Mouse (Mus musculus) limb, embryonic 14.5 days (tissue): ENCODE measurements around the gene Trpc1. TPM values are rescaled to one million over a fixed set of nuclear protein-coding genes. Genes with fewer than 3 reads are reported as not detected.

Source experiments
- ATAC-seq: fragments of 200-750 bp; cut with Nextera tagmentation; 2 replicates; pipeline ENCODE4 v1.8.0; 2017; ENCODE audit warnings: low read depth, moderate number of reproducible peaks, moderate TSS enrichment; ENCODE audit not compliant: low FRiP score
- DNase-seq: peaks from one replicate; pipeline ENCODE4 v3.0.0-alpha.2; 2015; ENCODE audit warnings: low spot score
- H3K27ac ChIP-seq: fragments of 300-500 bp; sonication (generic); replicated peaks from 2 replicates; pipeline ENCODE4 v1.5.1; 2014; ENCODE audit warnings: low read depth, mild to moderate bottlenecking, low read length, moderate library complexity, mixed read lengths
- H3K27me3 ChIP-seq: fragments of 300-500 bp; sonication (generic); 2 replicates; pipeline ENCODE4 v1.6.1; 2014; ENCODE audit warnings: low read length, mixed read lengths; ENCODE audit not compliant: control insufficient read depth, insufficient read depth
- H3K36me3 ChIP-seq: fragments of 300-500 bp; sonication (generic); 2 replicates; pipeline ENCODE4 v1.6.1; 2014; ENCODE audit warnings: mild to moderate bottlenecking, low read length, moderate library complexity, mixed read lengths; ENCODE audit not compliant: control insufficient read depth, insufficient read depth
- H3K4me1 ChIP-seq: fragments of 300-500 bp; sonication (generic); 2 replicates; pipeline ENCODE4 v1.6.1; 2014; ENCODE audit warnings: antibody characterized with exemption, low read length, mixed read lengths; ENCODE audit not compliant: control insufficient read depth, insufficient read depth
- H3K4me2 ChIP-seq: fragments of 300-500 bp; sonication (generic); replicated peaks from 2 replicates; pipeline ENCODE4 v1.6.1; 2014; ENCODE audit warnings: low read depth, mild to moderate bottlenecking, low read length, moderate library complexity; ENCODE audit not compliant: severe bottlenecking
- H3K4me3 ChIP-seq: fragments of 300-500 bp; sonication (generic); replicated peaks from 2 replicates; pipeline ENCODE4 v1.5.1; 2014; ENCODE audit warnings: low read length
- H3K9ac ChIP-seq: fragments of 300-500 bp; sonication (generic); 2 replicates; pipeline ENCODE4 v1.6.1; 2014; ENCODE audit warnings: mild to moderate bottlenecking, low read depth, low read length, moderate library complexity; ENCODE audit not compliant: severe bottlenecking
- H3K9me3 ChIP-seq: fragments of 300-500 bp; sonication (generic); 2 replicates; pipeline ENCODE4 v1.6.1; 2016; ENCODE audit warnings: low read length; ENCODE audit not compliant: control insufficient read depth
- POLR2A ChIP-seq: fragments of 200-500 bp; IDR thresholded peaks from 2 replicates; pipeline ENCODE4 v1.8.0; 2012; ENCODE audit warnings: inconsistent platforms, mild to moderate bottlenecking, moderate library complexity, borderline replicate concordance; ENCODE audit not compliant: insufficient read depth, insufficient read length; ENCODE audit errors: extremely low read depth
- WGBS: fragments of 180-500 bp; shearing (Covaris S2); extraction: QIAGEN DNeasy Blood & Tissue Kit; methylation state at CpG from one replicate; pipeline ENCODE4 v1.1.7; 2014; 5-methylcytosine and 5-hydroxymethylcytosine counted together
- polyA plus RNA-seq, 2 experiments: library from polyadenylated mRNA; depleted of rRNA in 1 of 2; stranded (reverse) in 1 of 2; unstranded in 1 of 2; fragments of >200 nt; fragmentation: Nextera tagmentation in 1 of 2; extraction: Ambion mirVana in 1 of 2; gene quantifications; 2 replicates each; pipeline versions ENCODE4 v1.2.1 to v1.2.3; 2012 to 2014

Trpc1 gene
- polyA plus RNA-seq, 2 experiments, result 2.9 to 3.6 TPM

- TF ChIP-seq POLR2A, result no peak
- no peak for ATAC-seq
- WGBS, result 65% methylated on average over 3 of the region's 3 CpGs
- Histone ChIP-seq H3K4me1 (peaks cover 19% of the 10 kb centered on the region), H3K4me3 (no peak overlapping the region), H3K27me3 (no peaks in the 10 kb centered on the region), H3K27ac (no peak overlapping the region), H3K9me3 (no peaks in the 10 kb centered on the region), H3K36me3 (no peaks in the 10 kb centered on the region), H3K4me2 (no peak overlapping the region), H3K9ac (no peak overlapping the region)
- DNase-seq, result no peak
These were observed 62.1 kb downstream of the Trpc1 start for GRCm38 (mm10) chr9:95688064-95688463.

DNA sequence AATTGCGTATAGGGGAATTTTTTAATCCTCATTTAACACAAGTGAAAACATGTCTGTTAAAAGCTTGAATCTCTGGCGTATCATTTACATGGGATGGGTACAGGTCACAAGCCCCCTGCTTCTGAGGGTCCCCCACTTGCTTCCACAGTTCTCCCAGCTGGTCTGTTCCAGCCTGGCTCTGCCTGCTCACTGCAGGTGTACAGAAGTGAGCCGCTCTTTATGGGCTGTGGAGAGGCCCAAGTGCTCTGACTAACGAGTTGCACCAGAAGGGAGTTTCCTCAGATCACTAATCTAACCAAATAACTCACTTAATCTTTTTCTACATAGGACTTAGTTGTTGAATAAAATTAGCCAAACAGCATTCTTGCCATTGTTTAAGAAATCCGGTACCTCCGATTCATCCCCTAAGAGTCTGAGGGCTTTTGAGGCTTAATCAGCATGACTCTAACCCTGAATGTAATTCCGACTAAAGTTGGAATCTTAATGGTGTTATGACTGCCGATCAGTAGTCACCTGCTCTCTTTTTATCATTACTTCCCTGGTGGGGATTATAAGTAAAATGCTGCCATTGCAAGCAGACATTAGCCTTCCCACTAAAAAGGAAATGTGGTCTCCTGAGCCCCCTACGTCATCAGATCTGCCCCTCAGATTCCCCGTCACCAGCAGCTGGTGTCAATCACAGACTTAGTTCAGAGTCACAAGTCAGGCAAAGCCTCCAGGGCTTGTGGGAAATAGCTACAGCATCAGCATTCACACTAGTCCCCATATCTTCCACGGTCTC lies 64.3 kb downstream of the Trpc1 start:
- Histone ChIP-seq H3K27me3 (no peaks in the 10 kb centered on the region), H3K36me3 (no peaks in the 10 kb centered on the region), H3K9ac (no peak overlapping the region), H3K27ac (no peak overlapping the region), H3K4me3 (no peak overlapping the region), H3K4me1 (peaks cover 13% of the 10 kb centered on the region; the same call in 1 of the 2 replicates), H3K9me3 (no peaks in the 10 kb centered on the region), H3K4me2 (no peak overlapping the region)
- DNase-seq (no peak), ATAC-seq (peak; percentile 67)
- WGBS, result 39% methylated on average over 11 of the region's 11 CpGs
- TF ChIP-seq POLR2A, result no peak

DNA sequence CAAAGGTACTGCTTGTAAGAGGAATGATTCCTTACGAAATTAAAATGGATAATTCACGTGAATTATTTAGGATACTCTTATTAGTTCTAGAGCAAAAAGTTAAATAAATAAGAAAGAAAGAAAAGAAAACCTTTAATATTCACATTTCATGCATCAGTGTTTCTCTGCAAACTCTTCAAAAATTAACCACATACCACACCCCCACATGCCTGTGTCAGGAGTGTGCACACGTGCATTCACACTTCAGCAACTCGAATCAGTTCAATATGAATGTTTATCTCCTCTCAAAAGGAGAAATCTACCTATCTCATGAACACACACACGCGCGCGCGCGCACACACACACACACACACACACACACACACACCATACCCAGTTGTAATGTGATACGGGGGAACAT lies 69.5 kb downstream of the Trpc1 start:
- Histone ChIP-seq H3K27me3 (no peaks in the 10 kb centered on the region), H3K27ac (no peak overlapping the region), H3K4me2 (no peak overlapping the region), H3K9me3 (no peaks in the 10 kb centered on the region), H3K9ac (no peak overlapping the region), H3K4me1 (peaks cover 10% of the 10 kb centered on the region; the same call in 1 of the 2 replicates), H3K4me3 (no peak overlapping the region), H3K36me3 (no peaks in the 10 kb centered on the region)
- 94% methylated on average over 11 of the region's 11 CpGs for WGBS
- DNase-seq (no peak), ATAC-seq (no peak)
- TF ChIP-seq POLR2A, result no peak

GRCm38 (mm10) chr9:95679966-95680365 lies 70.2 kb downstream of the Trpc1 start:
- ATAC-seq, result no peak
- Histone ChIP-seq H3K9ac (no peak overlapping the region), H3K4me3 (no peak overlapping the region), H3K27me3 (no peaks in the 10 kb centered on the region), H3K9me3 (no peaks in the 10 kb centered on the region), H3K4me2 (no peak overlapping the region), H3K36me3 (no peaks in the 10 kb centered on the region), H3K4me1 (peaks cover 7% of the 10 kb centered on the region; the same call in 1 of the 2 replicates), H3K27ac (no peak overlapping the region)
- no peak for DNase-seq
- no peak for TF ChIP-seq POLR2A
- 72% methylated on average over 7 of the region's 7 CpGs for WGBS

- H3K27ac ChIP-seq, result no peak overlapping the region
- no peak overlapping the region for H3K4me3 ChIP-seq
- H3K36me3 ChIP-seq, result no peaks in the 10 kb centered on the region
- H3K4me1 ChIP-seq, result no peaks in the 10 kb centered on the region
- no peak for ATAC-seq
- no peak for DNase-seq
- no peak for TF ChIP-seq POLR2A
- H3K4me2 ChIP-seq, result no peak overlapping the region
- no peaks in the 10 kb centered on the region for H3K27me3 ChIP-seq
- WGBS, result 95% methylated on average over 4 of the region's 4 CpGs
- no peak overlapping the region for H3K9ac ChIP-seq
- no peaks in the 10 kb centered on the region for H3K9me3 ChIP-seq
These were observed 74.2 kb downstream of the Trpc1 start for GRCm38 (mm10) chr9:95676021-95676420.
